In the genomic region with DNA sequence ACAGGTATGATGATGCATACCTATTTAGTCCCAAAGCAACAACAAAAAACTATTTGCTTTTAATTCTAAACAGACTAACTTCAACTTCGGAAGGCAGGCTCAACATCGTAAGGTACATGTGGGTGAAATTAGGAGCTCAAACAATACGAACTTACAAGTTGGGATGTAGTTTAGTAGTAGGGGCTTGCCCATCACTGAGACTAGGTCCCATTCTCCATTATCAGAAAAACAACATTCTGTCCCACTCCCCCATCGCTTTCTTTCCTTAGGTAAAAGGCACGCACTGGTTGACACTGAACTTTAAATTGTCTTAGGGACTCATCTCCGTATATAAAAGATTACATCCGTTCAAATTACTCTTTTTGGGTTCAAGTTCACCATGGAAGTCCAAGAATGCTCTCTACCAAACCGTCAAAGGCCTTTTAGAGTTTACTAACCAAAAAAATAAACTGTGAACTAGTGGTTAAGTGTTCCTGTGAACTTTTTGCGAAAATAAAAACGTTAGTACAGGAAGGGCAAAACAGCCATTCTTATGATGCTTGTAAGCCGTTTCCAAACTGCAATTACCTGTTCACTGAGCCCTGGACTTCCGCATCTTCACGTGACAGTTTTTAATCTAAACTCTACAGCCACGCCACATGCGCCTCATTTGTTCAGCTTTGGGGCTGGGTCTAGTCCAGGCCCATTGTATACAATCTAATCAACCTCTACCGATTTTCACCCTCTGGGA, we compare ENCODE assay signal across 8 mouse cellular contexts. TPM values are rescaled to one million over a fixed set of nuclear protein-coding genes. Genes with fewer than 3 reads are reported as not detected.
DNase-seq lines count a peak whose midpoint lies in the region; ATAC-seq lines count a peak whose summit lies in the region.

No protein-coding gene starts in this region.

- H3K9ac ChIP-seq in neural tube, embryonic 11.5 days (ENCODE audit: low read length) = peak overlapping the region; percentile 95
- H3K9ac ChIP-seq in liver, embryonic 16.5 days (ENCODE audit: low read depth, low read length) = peak overlapping the region; percentile 88
- peak overlapping the region; percentile 92 for H3K9ac ChIP-seq in neural tube, embryonic 14.5 days (replicated peaks; ENCODE audit: low read depth, low read length)

- no peaks in the 10 kb centered on the region for H3K9me3 ChIP-seq in neural tube, embryonic 11.5 days (ENCODE audit: control insufficient read depth, low read length)
- H3K9me3 ChIP-seq in liver, embryonic 16.5 days (replicated peaks; ENCODE audit: control insufficient read depth, low read length) = no peaks in the 10 kb centered on the region
- H3K9me3 ChIP-seq in neural tube, embryonic 14.5 days (ENCODE audit: control insufficient read depth, low read length) = no peaks in the 10 kb centered on the region

- 4% methylated on average over 16 of the region's 16 CpGs for WGBS in neural tube, embryonic 11.5 days
- under 1% methylated on average over 16 of the region's 16 CpGs for WGBS in liver, embryonic 16.5 days (ENCODE audit: insufficient replicate concordance)
- WGBS in neural tube, embryonic 14.5 days = 3% methylated on average over 16 of the region's 16 CpGs

- peak overlapping the region; percentile 88 for H3K4me2 ChIP-seq in neural tube, embryonic 11.5 days (ENCODE audit: low read depth)
- H3K4me2 ChIP-seq in liver, embryonic 16.5 days (ENCODE audit: low read depth, low read length) = peak overlapping the region; percentile 73
- H3K4me2 ChIP-seq in neural tube, embryonic 14.5 days (ENCODE audit: low read depth, low read length) = peak overlapping the region; percentile 75

- no peaks in the 10 kb centered on the region for H3K27me3 ChIP-seq in neural tube, embryonic 11.5 days (ENCODE audit: control insufficient read depth, insufficient read depth, low read length)
- H3K27me3 ChIP-seq in liver, embryonic 16.5 days (ENCODE audit: control insufficient read depth, insufficient read depth, low read depth, low read length) = no peaks in the 10 kb centered on the region
- no peaks in the 10 kb centered on the region for H3K27me3 ChIP-seq in neural tube, embryonic 14.5 days (ENCODE audit: control insufficient read depth, insufficient read depth, low read length)

- peaks cover 13% of the 10 kb centered on the region; the same call in 1 of the 2 replicates for H3K4me1 ChIP-seq in neural tube, embryonic 11.5 days (ENCODE audit: control insufficient read depth, insufficient read depth, low read length)
- peaks cover 24% of the 10 kb centered on the region for H3K4me1 ChIP-seq in liver, embryonic 16.5 days (ENCODE audit: control insufficient read depth, low read depth, low read length)
- H3K4me1 ChIP-seq in neural tube, embryonic 14.5 days (ENCODE audit: control insufficient read depth, insufficient read depth, low read length) = peaks cover 28% of the 10 kb centered on the region

- peak overlapping the region; percentile 91 for H3K27ac ChIP-seq in neural tube, embryonic 11.5 days (ENCODE audit: low read depth, low read length)
- peak overlapping the region; percentile 90 for H3K27ac ChIP-seq in liver, embryonic 16.5 days (ENCODE audit: low read length)
- H3K27ac ChIP-seq in neural tube, embryonic 14.5 days (ENCODE audit: low read depth, low read length) = peak overlapping the region; percentile 98

- peak overlapping the region; percentile 97 for H3K4me3 ChIP-seq in neural tube, embryonic 11.5 days (ENCODE audit: low read depth, low read length)
- peak overlapping the region; percentile 89 for H3K4me3 ChIP-seq in liver, embryonic 16.5 days (ENCODE audit: low read depth, low read length)
- peak overlapping the region; percentile 98 for H3K4me3 ChIP-seq in neural tube, embryonic 14.5 days (ENCODE audit: low read depth, low read length)

- no peak for DNase-seq in neural tube, embryonic 11.5 days (ENCODE audit: low spot score)
- no peak for DNase-seq in neural tube, embryonic 10.5 days (ENCODE audit: extremely low spot score, low spot score)
- DNase-seq in embryo, embryonic 10.5 days (ENCODE audit: low spot score) = peak; percentile 45
- peak; percentile 78 for DNase-seq in induced T-regulatory cell, adult 2 months (ENCODE audit: low read depth)
- no peak for DNase-seq in cerebellum, postnatal 14 days
- DNase-seq in layer of hippocampus, adult 9-10 months (ENCODE audit: low spot score) = no peak

- no peak for ATAC-seq in neural tube, embryonic 11.5 days (ENCODE audit: insufficient read depth, low FRiP score, low TSS enrichment)
- ATAC-seq in liver, embryonic 16.5 days (ENCODE audit: low read depth) = no peak
- ATAC-seq in neural tube, embryonic 14.5 days (ENCODE audit: low read depth) = peak; percentile 2; the same call in 1 of the 2 replicates

- H3K36me3 ChIP-seq in neural tube, embryonic 11.5 days (ENCODE audit: control insufficient read depth, insufficient read depth, low read length) = no peaks in the 10 kb centered on the region
- no peaks in the 10 kb centered on the region; the same call in 1 of the 2 replicates for H3K36me3 ChIP-seq in liver, embryonic 16.5 days (ENCODE audit: control insufficient read depth, insufficient read depth)
- no peaks in the 10 kb centered on the region for H3K36me3 ChIP-seq in neural tube, embryonic 14.5 days (ENCODE audit: control insufficient read depth, insufficient read depth, low read length)

RNA-seq across cellular contexts. Expression of a gene that starts 1.4 kb away (rescaled TPM):
- 453 and 461 TPM in 2 replicates for polyA plus RNA-seq in neural tube, embryonic 11.5 days (2014; fragmentation: Nextera tagmentation; extraction: Ambion mirVana)
- 126 and 138 TPM in 2 replicates for polyA plus RNA-seq in liver, embryonic 16.5 days (2015; fragmentation: Nextera tagmentation; extraction: Ambion mirVana)
- 250 and 265 TPM in 2 replicates for polyA plus RNA-seq in neural tube, embryonic 14.5 days (2014; fragmentation: Nextera tagmentation; extraction: Ambion mirVana)

Comparison
In these comparisons a context has a peak if more than half of its experiments do, and no peak if none do; other contexts are left out.
1. DNase-seq: peak in embryo, embryonic 10.5 days (single experiment) and induced T-regulatory cell, adult 2 months (single experiment); none in neural tube, embryonic 11.5 days (single experiment), neural tube, embryonic 10.5 days (single experiment), cerebellum, postnatal 14 days (0 of 2) and layer of hippocampus, adult 9-10 months (single experiment).
2. Peak in every context shown above with its lines, with median percentiles within 50 percentile points of each other: H3K27ac ChIP-seq, H3K4me2 ChIP-seq, H3K4me3 ChIP-seq and H3K9ac ChIP-seq.